Mouse (Mus musculus) heart, embryonic 10.5 days (tissue): ENCODE results near the gene Necab2. TPM values are rescaled to one million over a fixed set of nuclear protein-coding genes. Genes with fewer than 3 reads are reported as not detected.

Experiments
- DNase-seq: peaks from one replicate; pipeline ENCODE4 v3.0.0-alpha.2; 2017; ENCODE audit warnings: low spot score
- H3K27ac ChIP-seq: fragments of 300-500 bp; sonication (generic); 2 replicates; pipeline ENCODE4 v1.5.1; 2016; ENCODE audit warnings: mild to moderate bottlenecking
- H3K27me3 ChIP-seq: fragments of 300-500 bp; sonication (generic); 2 replicates; pipeline ENCODE4 v1.6.1; 2016; ENCODE audit warnings: mild to moderate bottlenecking; ENCODE audit not compliant: poor library complexity, insufficient read depth, severe bottlenecking
- H3K36me3 ChIP-seq: fragments of 300-500 bp; sonication (generic); 2 replicates; pipeline ENCODE4 v1.6.1; 2016; ENCODE audit warnings: mild to moderate bottlenecking, moderate library complexity
- H3K4me1 ChIP-seq: fragments of 300-500 bp; sonication (generic); 2 replicates; pipeline ENCODE4 v1.6.1; 2016; ENCODE audit warnings: mild to moderate bottlenecking
- H3K4me3 ChIP-seq: fragments of 300-500 bp; sonication (generic); 2 replicates; pipeline ENCODE4 v1.5.1; 2016; ENCODE audit warnings: mild to moderate bottlenecking, moderate library complexity
- H3K9me3 ChIP-seq: fragments of 300-500 bp; sonication (generic); 2 replicates; pipeline ENCODE4 v1.6.1; 2016; ENCODE audit warnings: mild to moderate bottlenecking, moderate library complexity
- WGBS: fragments of 180-500 bp; shearing (Covaris S2); methylation state at CpG from one replicate; pipeline ENCODE4 v1.1.7; 2016; 5-methylcytosine and 5-hydroxymethylcytosine counted together
- polyA plus RNA-seq: library from polyadenylated mRNA; unstranded; fragments of >200 nt; fragmentation: Nextera tagmentation; extraction: Ambion mirVana; gene quantifications from 2 replicates; pipeline ENCODE4 v1.2.1, GENCODE M21; 2016

Gene Necab2
- polyA plus RNA-seq, 1 experiment from 2014 or later = 3.4 TPM

GRCm38 (mm10) chr8:119421603-119422122 is 24.9 kb upstream of the Necab2 start:
- no peaks in the 10 kb centered on the region for H3K9me3 ChIP-seq
- H3K27ac ChIP-seq = no peak overlapping the region
- WGBS = 60% methylated on average over 9 of the region's 9 CpGs
- peaks cover 48% of the 10 kb centered on the region for H3K4me1 ChIP-seq
- DNase-seq = no peak
- no peaks in the 10 kb centered on the region for H3K36me3 ChIP-seq
- H3K27me3 ChIP-seq = peaks cover 35% of the 10 kb centered on the region
- H3K4me3 ChIP-seq = no peak overlapping the region

DNA sequence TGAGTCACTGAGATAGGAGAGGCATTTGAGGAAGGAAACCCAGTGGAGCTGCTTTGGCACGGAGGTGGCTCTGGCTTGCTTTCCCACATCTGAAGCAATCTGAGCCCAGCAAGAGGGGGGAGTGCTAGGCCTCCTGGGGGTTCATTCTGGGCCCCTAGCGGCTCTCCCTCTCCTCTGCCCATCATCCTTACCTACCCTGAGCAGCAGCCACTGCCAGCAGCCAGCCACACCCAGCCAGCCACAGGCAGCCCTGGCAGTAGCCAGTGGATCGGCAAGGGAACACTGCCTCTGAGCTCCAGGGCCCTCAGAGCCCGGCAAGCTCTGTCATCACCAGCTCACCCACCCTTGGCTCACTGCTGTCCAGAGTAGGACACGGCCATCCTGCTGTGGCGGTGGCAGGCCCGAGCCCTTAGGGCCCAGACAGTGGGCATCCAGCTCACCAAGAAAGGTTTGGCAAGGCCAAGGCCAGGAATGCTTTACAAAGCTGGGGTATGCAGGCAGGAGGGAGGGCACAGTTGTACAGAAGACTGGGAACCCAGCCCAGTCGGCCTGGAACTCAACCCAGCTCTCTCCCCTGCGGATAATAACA is 24.3 kb upstream of the Necab2 start:
- H3K9me3 ChIP-seq = no peaks in the 10 kb centered on the region
- no peak for DNase-seq
- no peak overlapping the region for H3K4me3 ChIP-seq
- H3K36me3 ChIP-seq = no peaks in the 10 kb centered on the region
- peaks cover 30% of the 10 kb centered on the region for H3K27me3 ChIP-seq
- peak overlapping the region; percentile 17; the same call in 1 of the 2 replicates for H3K27ac ChIP-seq
- peaks cover 48% of the 10 kb centered on the region for H3K4me1 ChIP-seq
- 57% methylated on average over 9 of the region's 9 CpGs for WGBS

- Histone ChIP-seq H3K4me3 (no peak overlapping the region), H3K27ac (0 out of 2 replicates have a peak overlapping the region, but pooled peaks have one; percentile 8), H3K4me1 (peaks cover 55% of the 10 kb centered on the region), H3K27me3 (peaks cover 29% of the 10 kb centered on the region), H3K36me3 (no peaks in the 10 kb centered on the region), H3K9me3 (no peaks in the 10 kb centered on the region)
- DNase-seq = no peak
- 58% methylated on average over 9 of the region's 9 CpGs for WGBS
Measured at GRCm38 (mm10) chr8:119423631-119424141, 22.8 kb upstream of the Necab2 start.

DNA sequence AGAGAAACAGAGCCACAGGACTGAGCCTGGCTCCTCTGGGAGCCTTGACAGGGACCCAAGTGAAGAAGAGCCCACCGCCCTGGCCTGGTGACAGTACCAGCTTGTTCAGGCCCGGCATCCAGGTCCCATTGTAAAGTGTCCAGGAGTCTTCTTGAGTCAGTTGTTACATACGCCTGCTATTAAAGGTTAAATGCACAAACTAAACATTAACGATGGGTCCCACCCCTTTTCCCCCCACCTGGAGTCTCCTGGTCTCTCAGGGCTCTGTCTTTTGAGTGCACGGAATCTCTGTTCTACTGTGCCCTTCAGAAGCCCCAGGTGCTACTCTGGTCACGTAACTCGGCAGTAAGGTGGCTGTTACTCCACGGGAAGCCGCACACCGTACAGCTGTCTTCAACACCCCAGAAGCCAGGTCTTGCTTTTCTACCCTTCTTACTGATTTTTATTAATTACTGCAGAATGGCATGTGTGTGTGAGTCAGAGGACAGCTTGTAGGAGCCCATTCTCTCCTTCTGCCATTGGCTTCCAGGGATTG is 22.3 kb upstream of the Necab2 start:
- DNase-seq = no peak
- Histone ChIP-seq H3K9me3 (no peaks in the 10 kb centered on the region), H3K27ac (peak overlapping the region; percentile 8; the same call in 1 of the 2 replicates), H3K4me3 (no peak overlapping the region), H3K4me1 (peaks cover 54% of the 10 kb centered on the region), H3K27me3 (peaks cover 34% of the 10 kb centered on the region), H3K36me3 (no peaks in the 10 kb centered on the region)
- 82% methylated on average over 10 of the region's 10 CpGs for WGBS

DNA sequence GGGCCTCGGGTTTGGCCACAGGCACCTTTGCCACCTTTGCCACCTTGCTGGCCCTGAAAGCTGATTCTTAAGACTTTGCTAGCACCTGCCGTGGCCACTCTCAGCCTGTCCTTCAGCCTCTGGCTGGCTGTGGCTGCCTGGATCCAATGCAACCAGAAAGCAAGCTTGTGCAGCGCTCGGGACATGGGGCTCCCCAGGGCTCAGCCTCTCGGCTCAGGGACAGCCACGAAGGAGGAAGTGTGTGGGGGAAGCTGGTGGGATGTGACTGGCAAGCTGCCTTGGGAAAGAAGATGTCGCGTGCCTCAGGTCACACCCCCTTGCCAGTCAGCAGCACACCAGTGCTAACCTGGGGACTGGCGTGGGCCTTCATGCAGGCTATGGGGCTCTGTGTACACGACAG is 21.8 kb upstream of the Necab2 start:
- Histone ChIP-seq H3K4me3 (no peak overlapping the region), H3K27ac (peak overlapping the region; percentile 8; the same call in 1 of the 2 replicates), H3K9me3 (no peaks in the 10 kb centered on the region), H3K27me3 (peaks cover 35% of the 10 kb centered on the region), H3K4me1 (peaks cover 53% of the 10 kb centered on the region), H3K36me3 (no peaks in the 10 kb centered on the region)
- WGBS = 74% methylated on average over 10 of the region's 10 CpGs
- DNase-seq = no peak

- Histone ChIP-seq H3K4me1 (peaks cover 59% of the 10 kb centered on the region), H3K4me3 (no peak overlapping the region), H3K27me3 (peaks cover 39% of the 10 kb centered on the region), H3K27ac (peak overlapping the region; percentile 49; the same call in 1 of the 2 replicates), H3K9me3 (no peaks in the 10 kb centered on the region), H3K36me3 (no peaks in the 10 kb centered on the region)
- no peak for DNase-seq
- WGBS = 70% methylated on average over 10 of the region's 10 CpGs
Measured at GRCm38 (mm10) chr8:119425533-119425932, 21.0 kb upstream of the Necab2 start.

- Histone ChIP-seq H3K27me3 (peaks cover 32% of the 10 kb centered on the region), H3K36me3 (no peaks in the 10 kb centered on the region), H3K4me1 (peaks cover 59% of the 10 kb centered on the region), H3K4me3 (no peak overlapping the region), H3K9me3 (no peaks in the 10 kb centered on the region), H3K27ac (peak overlapping the region; percentile 49)
- no peak for DNase-seq
- 82% methylated on average over 6 of the region's 6 CpGs for WGBS
Measured at GRCm38 (mm10) chr8:119426069-119426735, 20.3 kb upstream of the Necab2 start.

DNA sequence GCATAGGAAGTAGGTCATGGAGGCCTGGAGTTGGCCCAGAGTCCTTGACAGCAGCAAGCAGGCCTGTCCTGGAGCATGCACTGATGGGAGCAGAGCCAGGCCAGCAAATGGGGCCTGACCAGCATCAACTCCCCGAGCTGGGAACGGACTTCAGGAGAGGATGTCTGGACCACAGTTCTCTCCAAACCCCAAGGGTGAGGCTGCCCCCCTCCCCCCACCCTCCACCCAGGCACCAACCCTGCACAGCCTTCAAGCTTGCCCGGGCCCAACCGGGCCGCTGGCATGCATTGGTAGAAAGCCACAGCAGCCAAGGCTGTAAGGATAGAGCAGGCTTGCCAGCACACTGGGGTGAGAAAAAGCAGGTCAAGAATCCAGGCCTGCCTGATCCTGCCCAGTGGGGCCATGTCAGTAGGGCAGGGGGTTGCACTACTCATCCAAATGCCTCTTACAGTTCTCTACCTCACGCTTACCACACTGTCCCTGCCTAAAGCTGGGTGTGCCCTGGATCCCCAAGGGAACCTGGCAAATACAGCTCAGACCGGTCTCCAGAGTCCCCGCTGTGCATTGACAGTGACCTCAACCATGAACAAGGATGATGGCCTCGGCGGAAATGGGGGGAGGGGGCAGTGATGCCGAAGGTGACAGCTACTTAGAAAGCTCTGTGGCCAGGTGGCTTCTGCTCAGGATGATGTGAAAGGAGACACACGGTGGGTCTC is 18.7 kb upstream of the Necab2 start:
- no peak overlapping the region for H3K4me3 ChIP-seq
- peaks cover 26% of the 10 kb centered on the region for H3K27me3 ChIP-seq
- 68% methylated on average over 12 of the region's 12 CpGs for WGBS
- H3K4me1 ChIP-seq = peaks cover 58% of the 10 kb centered on the region
- no peaks in the 10 kb centered on the region for H3K9me3 ChIP-seq
- DNase-seq = no peak
- H3K36me3 ChIP-seq = no peaks in the 10 kb centered on the region
- H3K27ac ChIP-seq = peak overlapping the region; percentile 42; the same call in 1 of the 2 replicates

GRCm38 (mm10) chr8:119428350-119428740 is 18.2 kb upstream of the Necab2 start:
- peaks cover 58% of the 10 kb centered on the region for H3K4me1 ChIP-seq
- no peak for DNase-seq

GRCm38 (mm10) chr8:119428766-119429327 is 17.7 kb upstream of the Necab2 start:
- peaks cover 53% of the 10 kb centered on the region for H3K4me1 ChIP-seq
- H3K27ac ChIP-seq = 0 out of 2 replicates have a peak overlapping the region, but pooled peaks have one; percentile 22
- H3K36me3 ChIP-seq = no peaks in the 10 kb centered on the region
- no peak for DNase-seq
- H3K4me3 ChIP-seq = no peak overlapping the region
- H3K9me3 ChIP-seq = no peaks in the 10 kb centered on the region
- peaks cover 26% of the 10 kb centered on the region for H3K27me3 ChIP-seq
- 68% methylated on average over 5 of the region's 5 CpGs for WGBS

More at GRCm38 (mm10) chr8:119428350-119428740, 18.2 kb upstream of the Necab2 start:
- WGBS = 63% methylated on average over 7 of the region's 7 CpGs
- Histone ChIP-seq H3K4me3 (no peak overlapping the region), H3K27me3 (peaks cover 26% of the 10 kb centered on the region), H3K9me3 (no peaks in the 10 kb centered on the region), H3K27ac (no peak overlapping the region), H3K36me3 (no peaks in the 10 kb centered on the region)

- 79% methylated on average over 3 of the region's 3 CpGs for WGBS
- no peak for DNase-seq
- H3K27ac ChIP-seq = 0 out of 2 replicates have a peak overlapping the region, but pooled peaks have one; percentile 22
Measured at GRCm38 (mm10) chr8:119429552-119429951, 17.0 kb upstream of the Necab2 start.

DNA sequence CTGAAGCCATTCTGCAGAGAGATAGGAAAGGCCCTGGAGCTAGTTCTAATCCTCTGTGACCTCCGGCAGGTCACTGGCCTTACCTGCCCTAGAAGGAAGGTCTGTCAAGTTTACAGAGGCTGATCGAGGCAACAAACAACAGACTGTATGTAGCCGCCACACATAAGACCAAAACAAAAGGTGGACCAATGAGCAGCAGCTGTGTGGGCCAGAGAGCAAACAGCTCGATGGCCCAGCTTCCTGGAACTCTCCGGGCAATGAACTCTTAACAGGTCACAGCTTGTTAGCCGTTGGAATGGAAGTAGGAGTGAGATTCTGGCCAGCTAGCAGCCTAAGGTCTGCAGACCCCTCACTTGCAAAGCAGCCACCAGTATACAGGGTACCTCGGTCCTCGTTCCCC is 16.3 kb upstream of the Necab2 start:
- peaks cover 40% of the 10 kb centered on the region for H3K27me3 ChIP-seq
- 79% methylated on average over 8 of the region's 8 CpGs for WGBS
- H3K27ac ChIP-seq = peak overlapping the region; percentile 36; the same call in 1 of the 2 replicates
- peaks cover 45% of the 10 kb centered on the region for H3K4me1 ChIP-seq
- H3K9me3 ChIP-seq = no peaks in the 10 kb centered on the region
- no peak for DNase-seq
- H3K4me3 ChIP-seq = no peak overlapping the region
- H3K36me3 ChIP-seq = no peaks in the 10 kb centered on the region

More at GRCm38 (mm10) chr8:119429552-119429951, 17.0 kb upstream of the Necab2 start:
- H3K4me3 ChIP-seq = no peak overlapping the region
- H3K9me3 ChIP-seq = no peaks in the 10 kb centered on the region
- peaks cover 49% of the 10 kb centered on the region for H3K4me1 ChIP-seq
- no peaks in the 10 kb centered on the region for H3K36me3 ChIP-seq
- peaks cover 33% of the 10 kb centered on the region for H3K27me3 ChIP-seq
